Mouse (Mus musculus) cortical plate, adult 2 months (tissue): ENCODE results near the gene Syne3.
A peak's percentile ranks its signal among the peaks of the same experiment; 100 is the strongest.

Experiments used
- CTCF ChIP-seq: fragments of 200-500 bp; IDR thresholded peaks from 2 replicates; pipeline ENCODE4 v1.5.1; 2011; ENCODE audit warnings: mild to moderate bottlenecking, control low read depth, low read length; ENCODE audit not compliant: insufficient read depth; ENCODE audit errors: extremely low read depth
- POLR2A ChIP-seq: fragments of 200-500 bp; IDR thresholded peaks from 2 replicates; pipeline ENCODE4 v1.6.1; 2011; ENCODE audit warnings: mild to moderate bottlenecking, low read length, control low read depth; ENCODE audit not compliant: insufficient read depth; ENCODE audit errors: extremely low read depth

- TF ChIP-seq CTCF (no peak), POLR2A (peak; percentile 91)
These were observed 22.7 kb upstream of the Syne3 start, which contains the start of gene Glrx5 for GRCm38 (mm10) chr12:105032147-105032831.
